In genomic region chr5:8356326-8356725, GRCm38 (mm10) we compare ENCODE assay signal across 8 mouse cellular contexts. TPM values are rescaled to one million over a fixed set of nuclear protein-coding genes. Genes with fewer than 3 reads are reported as not detected.
DNase-seq lines count a peak whose midpoint lies in the region; ATAC-seq and TF ChIP-seq lines count a peak whose summit lies in the region.

No protein-coding gene starts in this region.

- H3K4me1 ChIP-seq in embryonic facial prominence, embryonic 14.5 days (ENCODE audit: control insufficient read depth, insufficient read depth, low read length) = no peaks in the 10 kb centered on the region
- peaks cover 13% of the 10 kb centered on the region for H3K4me1 ChIP-seq in embryonic facial prominence, embryonic 10.5 days
- no peaks in the 10 kb centered on the region for H3K4me1 ChIP-seq in midbrain, embryonic 14.5 days (ENCODE audit: control insufficient read depth, insufficient read depth, low read length)
- H3K4me1 ChIP-seq in midbrain, embryonic 10.5 days = peaks cover 8% of the 10 kb centered on the region; the same call in 1 of the 2 replicates
- H3K4me1 ChIP-seq in heart, postnatal 0 days (ENCODE audit: control insufficient read depth, insufficient read depth) = peaks cover 15% of the 10 kb centered on the region

- H3K36me3 ChIP-seq in embryonic facial prominence, embryonic 14.5 days (ENCODE audit: control insufficient read depth, insufficient read depth, low read length) = no peaks in the 10 kb centered on the region
- H3K36me3 ChIP-seq in embryonic facial prominence, embryonic 10.5 days (replicated peaks) = no peaks in the 10 kb centered on the region
- no peaks in the 10 kb centered on the region for H3K36me3 ChIP-seq in midbrain, embryonic 14.5 days (ENCODE audit: control insufficient read depth, insufficient read depth, low read length)
- H3K36me3 ChIP-seq in midbrain, embryonic 10.5 days = no peaks in the 10 kb centered on the region
- no peaks in the 10 kb centered on the region for H3K36me3 ChIP-seq in heart, postnatal 0 days (replicated peaks; ENCODE audit: control insufficient read depth, insufficient read depth, low read length)

- H3K27ac ChIP-seq in embryonic facial prominence, embryonic 14.5 days (replicated peaks; ENCODE audit: low read depth, low read length) = no peak overlapping the region
- no peak overlapping the region for H3K27ac ChIP-seq in embryonic facial prominence, embryonic 10.5 days (replicated peaks)
- H3K27ac ChIP-seq in midbrain, embryonic 14.5 days (replicated peaks; ENCODE audit: low read depth, low read length) = no peak overlapping the region
- no peak overlapping the region for H3K27ac ChIP-seq in midbrain, embryonic 10.5 days (replicated peaks)
- peak overlapping the region; percentile 64 for H3K27ac ChIP-seq in heart, postnatal 0 days (ENCODE audit: low read depth)

- no peaks in the 10 kb centered on the region for H3K9me3 ChIP-seq in embryonic facial prominence, embryonic 14.5 days (ENCODE audit: control insufficient read depth, low read length)
- H3K9me3 ChIP-seq in embryonic facial prominence, embryonic 10.5 days = no peaks in the 10 kb centered on the region
- no peaks in the 10 kb centered on the region for H3K9me3 ChIP-seq in midbrain, embryonic 14.5 days (ENCODE audit: control insufficient read depth, low read length)
- H3K9me3 ChIP-seq in midbrain, embryonic 10.5 days (replicated peaks) = no peaks in the 10 kb centered on the region
- H3K9me3 ChIP-seq in heart, postnatal 0 days (replicated peaks; ENCODE audit: control insufficient read depth, low read length) = no peaks in the 10 kb centered on the region

- H3K4me2 ChIP-seq in embryonic facial prominence, embryonic 14.5 days (ENCODE audit: low read depth, low read length) = no peak overlapping the region
- no peak overlapping the region for H3K4me2 ChIP-seq in midbrain, embryonic 14.5 days (ENCODE audit: low read length)
- H3K4me2 ChIP-seq in heart, postnatal 0 days (ENCODE audit: low read depth, low read length) = no peak overlapping the region

- ATAC-seq in embryonic facial prominence, embryonic 14.5 days (ENCODE audit: low read depth) = peak; percentile 37; the same call in 1 of the 2 replicates
- no peak for ATAC-seq in midbrain, embryonic 14.5 days (ENCODE audit: low FRiP score, low TSS enrichment)
- peak; percentile 75 for ATAC-seq in heart, postnatal 0 days (ENCODE audit: insufficient read depth, low read depth)

- no peak for TF ChIP-seq CTCF in heart, postnatal 0 days (IDR thresholded peaks at IDR 0.05; ENCODE audit: low read depth)

- no peak for TF ChIP-seq EP300 in heart, postnatal 0 days (IDR thresholded peaks at IDR 0.05; ENCODE audit: low read depth)

- H3K9ac ChIP-seq in embryonic facial prominence, embryonic 14.5 days (ENCODE audit: low read depth, low read length) = no peak overlapping the region
- H3K9ac ChIP-seq in midbrain, embryonic 14.5 days (replicated peaks; ENCODE audit: low read length) = no peak overlapping the region
- H3K9ac ChIP-seq in heart, postnatal 0 days (replicated peaks; ENCODE audit: low read depth, low read length) = no peak overlapping the region

- 38% methylated on average over 2 of the region's 2 CpGs for WGBS in embryonic facial prominence, embryonic 14.5 days
- WGBS in embryonic facial prominence, embryonic 10.5 days = 59% methylated on average over 2 of the region's 2 CpGs
- WGBS in midbrain, embryonic 14.5 days = 45% methylated on average over 2 of the region's 2 CpGs
- WGBS in midbrain, embryonic 10.5 days = 80% methylated on average over 2 of the region's 2 CpGs
- 10% methylated on average over 2 of the region's 2 CpGs for WGBS in heart, postnatal 0 days

- no peaks in the 10 kb centered on the region for H3K27me3 ChIP-seq in embryonic facial prominence, embryonic 14.5 days (replicated peaks; ENCODE audit: control insufficient read depth, insufficient read depth, low read length)
- no peaks in the 10 kb centered on the region for H3K27me3 ChIP-seq in embryonic facial prominence, embryonic 10.5 days (replicated peaks; ENCODE audit: low read depth, poor library complexity, severe bottlenecking)
- no peaks in the 10 kb centered on the region for H3K27me3 ChIP-seq in midbrain, embryonic 14.5 days (ENCODE audit: control insufficient read depth, insufficient read depth, low read length)
- H3K27me3 ChIP-seq in midbrain, embryonic 10.5 days (ENCODE audit: low read depth, poor library complexity, severe bottlenecking) = no peaks in the 10 kb centered on the region
- no peaks in the 10 kb centered on the region for H3K27me3 ChIP-seq in heart, postnatal 0 days (ENCODE audit: control insufficient read depth, insufficient read depth, low read length)

- DNase-seq in embryonic facial prominence, embryonic 14.5 days (ENCODE audit: low spot score) = peak; percentile 63
- DNase-seq in embryonic facial prominence, embryonic 10.5 days (ENCODE audit: low spot score) = no peak
- DNase-seq in midbrain, embryonic 14.5 days = peak; percentile 26
- no peak for DNase-seq in midbrain, embryonic 10.5 days (ENCODE audit: low spot score)
- peak; percentile 60 for DNase-seq in heart, postnatal 0 days (ENCODE audit: low spot score)
- peak; percentile 22 for DNase-seq in retina, postnatal 1 day
- no peak for DNase-seq in T-cell, adult 2 months (ENCODE audit: low spot score)
- DNase-seq in c-Kit-positive CD71-positive TER-119-positive erythroid progenitor cells, embryonic 14.5 days (ENCODE audit: low spot score) = no peak

- no peak overlapping the region for H3K4me3 ChIP-seq in embryonic facial prominence, embryonic 14.5 days (ENCODE audit: low read depth, low read length)
- no peak overlapping the region for H3K4me3 ChIP-seq in embryonic facial prominence, embryonic 10.5 days
- no peak overlapping the region for H3K4me3 ChIP-seq in midbrain, embryonic 14.5 days (replicated peaks; ENCODE audit: low read depth, low read length)
- H3K4me3 ChIP-seq in midbrain, embryonic 10.5 days = no peak overlapping the region
- H3K4me3 ChIP-seq in heart, postnatal 0 days (ENCODE audit: low read depth, low read length) = no peak overlapping the region

RNA-seq across cellular contexts. Expression of gene Adam22, which starts 11.6 kb away (rescaled TPM):
- 14.8 and 15.0 TPM in 2 replicates for polyA plus RNA-seq in embryonic facial prominence, embryonic 14.5 days (2014; fragmentation: Nextera tagmentation; extraction: Ambion mirVana)
- 7.3 and 8.1 TPM in 2 replicates for polyA plus RNA-seq in embryonic facial prominence, embryonic 10.5 days (2016; fragmentation: Nextera tagmentation; extraction: Ambion mirVana)
- polyA plus RNA-seq in midbrain, embryonic 14.5 days (2014; fragmentation: Nextera tagmentation; extraction: Ambion mirVana) = 41.8 and 48.9 TPM in 2 replicates
- polyA plus RNA-seq in midbrain, embryonic 10.5 days (2016; fragmentation: Nextera tagmentation; extraction: Ambion mirVana) = 5.6 and 9.5 TPM in 2 replicates
- total RNA-seq in heart, postnatal 0 days (2014; rRNA removed; ENCODE audit: low replicate concordance) = 8.5 and 13.8 TPM in 2 replicates
- 8.0 and 8.6 TPM in 2 replicates for polyA plus RNA-seq in heart, postnatal 0 days (2015; fragmentation: Nextera tagmentation; extraction: Ambion mirVana)

Comparison
In these comparisons a context has a peak if more than half of its experiments do, and no peak if none do; other contexts are left out.
1. DNase-seq: peak in embryonic facial prominence, embryonic 14.5 days (single experiment), midbrain, embryonic 14.5 days (single experiment), heart, postnatal 0 days (single experiment) and retina, postnatal 1 day (single experiment); none in embryonic facial prominence, embryonic 10.5 days (single experiment), midbrain, embryonic 10.5 days (single experiment), T-cell, adult 2 months (single experiment) and c-Kit-positive CD71-positive TER-119-positive erythroid progenitor cells, embryonic 14.5 days (single experiment).